Mouse (Mus musculus) stomach, postnatal 0 days (tissue): ENCODE data around the gene Wdr38.

Experiments
- CTCF ChIP-seq: IDR thresholded peaks from 2 replicates; pipeline ENCODE4 v1.5.1; 2016; ENCODE audit warnings: antibody characterized with exemption, low read depth, mild to moderate bottlenecking, moderate library complexity
- EP300 ChIP-seq: optimal IDR thresholded peaks from 2 replicates; pipeline ENCODE3; 2016; ENCODE audit warnings: antibody characterized with exemption

GRCm38 (mm10) chr2:39048515-39048914 lies 51.2 kb downstream of the Wdr38 start:
- TF ChIP-seq CTCF, result no peak
- TF ChIP-seq EP300, result no peak
